Mouse (Mus musculus): Measurements from ENCODE around the gene Tm9sf4. TPM values are rescaled to one million over a fixed set of nuclear protein-coding genes. Genes with fewer than 3 reads are reported as not detected.

The Tm9sf4 gene
- 63.0 and 65.4 TPM in 2 replicates for polyA plus RNA-seq (2015; fragmentation: Nextera tagmentation; extraction: Ambion mirVana)

GRCm38 (mm10) chr2:153160844-153161683, at the start of gene Tm9sf4:
TSS of gene Tm9sf4 (plus strand) at chr2:153161303.
- Histone ChIP-seq H3K4me2 (ENCODE audit: low read depth, low read length) (peak within 1 kb of the TSS; percentile 98), H3K4me3 (ENCODE audit: low read length) (peak within 1 kb of the TSS; percentile 100), H3K4me1 (ENCODE audit: control insufficient read depth, insufficient read depth, low read length) (peaks cover 7% of the 10 kb centered on the region), H3K9ac (ENCODE audit: low read length) (peak within 1 kb of the TSS; percentile 99), H3K9me3 (replicated peaks; ENCODE audit: control insufficient read depth, low read length) (0 out of 2 replicates have a peak, but pooled peaks cover 2% of the 10 kb centered on the region), H3K27ac (ENCODE audit: low read length) (peak within 1 kb of the TSS; percentile 89), H3K27me3 (ENCODE audit: control insufficient read depth, insufficient read depth, low read length) (no peaks in the 10 kb centered on the region), H3K36me3 (ENCODE audit: control insufficient read depth, insufficient read depth) (no peaks in the 10 kb centered on the region)
- 9% methylated on average over 34 of the region's 34 CpGs for WGBS
- peak; percentile 91 for ATAC-seq (replicated peaks; ENCODE audit: extremely low read depth, insufficient read depth, low FRiP score)

DNA sequence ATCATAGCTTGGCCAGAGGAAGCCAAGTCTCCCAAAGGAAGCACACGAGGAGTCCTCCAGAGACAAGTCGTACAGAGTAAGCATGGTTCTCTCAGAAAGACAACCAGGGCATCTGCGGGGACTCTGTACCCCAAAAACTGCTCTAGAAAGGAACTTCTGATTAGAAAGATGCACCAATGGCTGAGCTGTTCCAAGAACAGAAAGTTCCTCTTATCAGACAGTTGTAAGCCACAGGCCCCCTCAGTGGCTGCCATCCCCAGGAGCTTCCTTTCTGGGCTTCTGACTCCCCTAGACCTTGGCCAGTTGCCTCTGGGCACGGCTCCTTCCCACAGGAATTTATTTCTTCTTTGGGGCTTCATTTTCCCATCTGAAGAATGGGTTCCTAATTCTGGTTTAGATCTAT, 45.4 kb upstream of the Tm9sf4 start:
- Histone ChIP-seq H3K4me2 (ENCODE audit: low read depth, low read length) (no peak overlapping the region), H3K9ac (ENCODE audit: low read length) (no peak overlapping the region), H3K4me3 (ENCODE audit: low read length) (no peak overlapping the region), H3K27ac (ENCODE audit: low read length) (no peak overlapping the region), H3K9me3 (replicated peaks; ENCODE audit: control insufficient read depth, low read length) (no peaks in the 10 kb centered on the region), H3K4me1 (ENCODE audit: control insufficient read depth, insufficient read depth, low read length) (no peaks in the 10 kb centered on the region), H3K36me3 (ENCODE audit: control insufficient read depth, insufficient read depth) (no peaks in the 10 kb centered on the region), H3K27me3 (ENCODE audit: control insufficient read depth, insufficient read depth, low read length) (peaks cover 5% of the 10 kb centered on the region; the same call in 1 of the 2 replicates)
- 70% methylated on average over 4 of the region's 4 CpGs for WGBS
- no peak for ATAC-seq (replicated peaks; ENCODE audit: extremely low read depth, insufficient read depth, low FRiP score)

DNA sequence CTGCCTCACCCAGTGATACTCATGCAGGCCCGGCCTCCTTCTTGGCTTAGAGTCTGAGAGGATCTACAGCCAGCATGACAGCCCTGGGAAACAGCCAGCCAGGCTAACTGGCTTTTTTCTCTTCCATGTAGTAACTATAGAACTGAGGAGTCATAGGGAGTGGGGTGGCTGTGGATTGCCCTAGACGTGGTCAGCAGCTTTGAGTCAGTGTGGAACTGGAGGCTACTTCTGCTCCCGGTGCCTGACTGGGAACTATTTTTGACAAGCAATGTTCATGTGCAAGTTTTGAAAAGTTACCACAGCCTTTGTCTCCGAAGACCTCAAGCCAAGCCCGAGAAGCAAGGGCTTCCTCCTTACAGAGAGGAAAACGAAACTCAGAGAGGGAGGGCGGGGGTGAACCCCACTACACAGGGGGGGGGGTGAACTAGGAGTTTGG, 44.0 kb upstream of the Tm9sf4 start:
- Histone ChIP-seq H3K4me1 (ENCODE audit: control insufficient read depth, insufficient read depth, low read length) (no peaks in the 10 kb centered on the region), H3K27ac (ENCODE audit: low read length) (no peak overlapping the region; the same call in 1 of the 2 replicates), H3K36me3 (ENCODE audit: control insufficient read depth, insufficient read depth) (no peaks in the 10 kb centered on the region), H3K4me3 (ENCODE audit: low read length) (no peak overlapping the region), H3K9me3 (replicated peaks; ENCODE audit: control insufficient read depth, low read length) (no peaks in the 10 kb centered on the region), H3K4me2 (ENCODE audit: low read depth, low read length) (no peak overlapping the region), H3K27me3 (ENCODE audit: control insufficient read depth, insufficient read depth, low read length) (no peaks in the 10 kb centered on the region), H3K9ac (ENCODE audit: low read length) (no peak overlapping the region)
- 61% methylated on average over 7 of the region's 7 CpGs for WGBS
- no peak for ATAC-seq (replicated peaks; ENCODE audit: extremely low read depth, insufficient read depth, low FRiP score)

GRCm38 (mm10) chr2:153119488-153119887, 41.6 kb upstream of the Tm9sf4 start:
- Histone ChIP-seq H3K4me2 (ENCODE audit: low read depth, low read length) (no peak overlapping the region), H3K4me3 (ENCODE audit: low read length) (no peak overlapping the region), H3K9me3 (replicated peaks; ENCODE audit: control insufficient read depth, low read length) (no peaks in the 10 kb centered on the region), H3K27me3 (ENCODE audit: control insufficient read depth, insufficient read depth, low read length) (no peaks in the 10 kb centered on the region), H3K4me1 (ENCODE audit: control insufficient read depth, insufficient read depth, low read length) (no peaks in the 10 kb centered on the region), H3K36me3 (ENCODE audit: control insufficient read depth, insufficient read depth) (no peaks in the 10 kb centered on the region), H3K27ac (ENCODE audit: low read length) (no peak overlapping the region), H3K9ac (ENCODE audit: low read length) (no peak overlapping the region)
- WGBS: 74% methylated on average over 6 of the region's 6 CpGs
- no peak for ATAC-seq (replicated peaks; ENCODE audit: extremely low read depth, insufficient read depth, low FRiP score)

DNA sequence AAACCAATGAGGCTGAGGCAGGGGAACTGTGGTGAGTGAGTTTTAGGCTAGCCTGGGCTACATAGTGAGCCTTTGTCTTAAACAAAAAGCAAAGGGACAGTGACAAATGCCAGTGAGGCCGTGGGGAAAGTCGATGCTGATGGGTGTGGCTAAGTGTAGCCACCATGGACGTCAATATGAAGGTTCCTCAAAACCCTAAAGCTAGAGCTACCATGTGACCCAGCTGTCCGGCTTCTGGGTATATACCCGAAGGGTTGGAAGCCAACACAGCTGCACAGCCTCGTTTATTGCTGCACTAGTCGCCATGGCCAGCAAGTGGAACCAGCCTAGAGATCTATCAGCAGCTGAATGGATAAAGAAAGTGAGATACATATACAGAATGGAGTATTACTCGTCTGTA, 41.0 kb upstream of the Tm9sf4 start:
- no peak overlapping the region for H3K4me3 ChIP-seq (ENCODE audit: low read length)
- no peaks in the 10 kb centered on the region for H3K9me3 ChIP-seq (replicated peaks; ENCODE audit: control insufficient read depth, low read length)
- no peaks in the 10 kb centered on the region for H3K4me1 ChIP-seq (ENCODE audit: control insufficient read depth, insufficient read depth, low read length)
- H3K4me2 ChIP-seq (ENCODE audit: low read depth, low read length): no peak overlapping the region
- H3K9ac ChIP-seq (ENCODE audit: low read length): no peak overlapping the region
- H3K27ac ChIP-seq (ENCODE audit: low read length): no peak overlapping the region
- H3K27me3 ChIP-seq (ENCODE audit: control insufficient read depth, insufficient read depth, low read length): no peaks in the 10 kb centered on the region
- no peak for ATAC-seq (replicated peaks; ENCODE audit: extremely low read depth, insufficient read depth, low FRiP score)
- H3K36me3 ChIP-seq (ENCODE audit: control insufficient read depth, insufficient read depth): no peaks in the 10 kb centered on the region
- WGBS: 70% methylated on average over 8 of the region's 8 CpGs

GRCm38 (mm10) chr2:153121821-153122615, 39.1 kb upstream of the Tm9sf4 start:
- no peak overlapping the region for H3K27ac ChIP-seq (ENCODE audit: low read length)
- H3K4me1 ChIP-seq (ENCODE audit: control insufficient read depth, insufficient read depth, low read length): no peaks in the 10 kb centered on the region
- H3K9me3 ChIP-seq (replicated peaks; ENCODE audit: control insufficient read depth, low read length): no peaks in the 10 kb centered on the region
- no peaks in the 10 kb centered on the region for H3K36me3 ChIP-seq (ENCODE audit: control insufficient read depth, insufficient read depth)
- 62% methylated on average over 8 of the region's 8 CpGs for WGBS
- H3K4me2 ChIP-seq (ENCODE audit: low read depth, low read length): no peak overlapping the region
- ATAC-seq (replicated peaks; ENCODE audit: extremely low read depth, insufficient read depth, low FRiP score): no peak
- no peaks in the 10 kb centered on the region for H3K27me3 ChIP-seq (ENCODE audit: control insufficient read depth, insufficient read depth, low read length)
- no peak overlapping the region for H3K4me3 ChIP-seq (ENCODE audit: low read length)
- no peak overlapping the region for H3K9ac ChIP-seq (ENCODE audit: low read length)

DNA sequence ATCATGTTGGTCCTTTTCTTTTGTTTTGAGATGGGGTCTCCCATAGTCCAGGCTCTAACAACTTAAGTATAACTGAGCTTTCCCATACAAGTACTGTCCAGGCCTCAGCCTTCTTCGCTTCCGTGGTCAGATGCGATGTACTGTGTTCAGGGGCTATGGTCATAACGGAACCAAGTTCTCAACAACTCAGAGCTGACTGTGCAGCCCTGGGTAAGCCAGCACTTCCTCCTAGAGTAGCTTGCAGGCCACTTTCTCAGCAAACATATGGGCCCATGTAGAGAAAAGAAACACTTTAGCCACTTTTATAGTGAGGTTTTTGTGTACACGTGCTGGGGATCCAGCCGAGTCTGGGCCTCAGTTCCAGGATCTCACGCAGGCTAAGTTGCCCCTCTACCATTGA, 38.4 kb upstream of the Tm9sf4 start:
- no peak overlapping the region for H3K9ac ChIP-seq (ENCODE audit: low read length)
- WGBS: 86% methylated on average over 7 of the region's 7 CpGs
- no peaks in the 10 kb centered on the region for H3K36me3 ChIP-seq (ENCODE audit: control insufficient read depth, insufficient read depth)
- ATAC-seq (replicated peaks; ENCODE audit: extremely low read depth, insufficient read depth, low FRiP score): no peak
- H3K4me3 ChIP-seq (ENCODE audit: low read length): no peak overlapping the region
- no peaks in the 10 kb centered on the region for H3K27me3 ChIP-seq (ENCODE audit: control insufficient read depth, insufficient read depth, low read length)
- H3K9me3 ChIP-seq (replicated peaks; ENCODE audit: control insufficient read depth, low read length): no peaks in the 10 kb centered on the region
- no peak overlapping the region for H3K27ac ChIP-seq (ENCODE audit: low read length)
- no peaks in the 10 kb centered on the region for H3K4me1 ChIP-seq (ENCODE audit: control insufficient read depth, insufficient read depth, low read length)
- no peak overlapping the region for H3K4me2 ChIP-seq (ENCODE audit: low read depth, low read length)

DNA sequence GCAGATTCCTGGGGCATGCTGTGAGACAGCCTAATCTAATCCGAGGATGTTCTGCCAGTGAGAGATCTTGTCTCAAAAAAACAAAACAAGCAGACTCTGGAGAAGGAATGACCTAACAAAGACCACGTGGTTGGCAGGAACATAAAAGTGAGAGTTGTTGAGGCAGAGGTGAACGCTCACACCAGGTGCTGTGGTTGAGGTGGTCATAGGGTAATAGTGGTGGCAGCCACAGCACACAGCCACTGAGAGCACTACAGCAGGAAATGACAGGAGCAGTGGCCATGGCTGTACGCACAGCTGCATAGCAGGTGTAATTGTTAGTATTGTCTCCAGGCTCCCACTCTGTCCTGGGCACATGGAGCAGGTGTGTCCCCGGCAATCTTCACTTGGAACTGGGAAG, 35.2 kb upstream of the Tm9sf4 start:
- H3K4me1 ChIP-seq (ENCODE audit: control insufficient read depth, insufficient read depth, low read length): no peaks in the 10 kb centered on the region
- no peak for ATAC-seq (replicated peaks; ENCODE audit: extremely low read depth, insufficient read depth, low FRiP score)
- H3K9ac ChIP-seq (ENCODE audit: low read length): no peak overlapping the region
- no peak overlapping the region for H3K4me2 ChIP-seq (ENCODE audit: low read depth, low read length)
- no peak overlapping the region for H3K4me3 ChIP-seq (ENCODE audit: low read length)
- H3K9me3 ChIP-seq (replicated peaks; ENCODE audit: control insufficient read depth, low read length): no peaks in the 10 kb centered on the region
- H3K27ac ChIP-seq (ENCODE audit: low read length): no peak overlapping the region
- 42% methylated on average over 5 of the region's 5 CpGs for WGBS
- no peaks in the 10 kb centered on the region for H3K27me3 ChIP-seq (ENCODE audit: control insufficient read depth, insufficient read depth, low read length)
- H3K36me3 ChIP-seq (ENCODE audit: control insufficient read depth, insufficient read depth): no peaks in the 10 kb centered on the region

GRCm38 (mm10) chr2:153131019-153131418, 30.1 kb upstream of the Tm9sf4 start:
- Histone ChIP-seq H3K27ac (ENCODE audit: low read length) (no peak overlapping the region), H3K9ac (ENCODE audit: low read length) (no peak overlapping the region), H3K4me3 (ENCODE audit: low read length) (no peak overlapping the region), H3K9me3 (replicated peaks; ENCODE audit: control insufficient read depth, low read length) (no peaks in the 10 kb centered on the region), H3K27me3 (ENCODE audit: control insufficient read depth, insufficient read depth, low read length) (no peaks in the 10 kb centered on the region), H3K4me1 (ENCODE audit: control insufficient read depth, insufficient read depth, low read length) (peaks cover 2% of the 10 kb centered on the region; the same call in 1 of the 2 replicates), H3K36me3 (ENCODE audit: control insufficient read depth, insufficient read depth) (no peaks in the 10 kb centered on the region), H3K4me2 (ENCODE audit: low read depth, low read length) (no peak overlapping the region)
- WGBS: 24% methylated on average over 6 of the region's 6 CpGs
- ATAC-seq (replicated peaks; ENCODE audit: extremely low read depth, insufficient read depth, low FRiP score): no peak
